Mouse (Mus musculus) megakaryocyte, embryonic 14.5 days (primary cell): Measurements from ENCODE around the gene Sec24b. TPM values are rescaled to one million over a fixed set of nuclear protein-coding genes. Genes with fewer than 3 reads are reported as not detected.

ENCODE experiments used
- H3K27me3 ChIP-seq: replicated peaks from 2 replicates; pipeline ENCODE3; 2012; ENCODE audit warnings: inconsistent platforms
- H3K36me3 ChIP-seq: replicated peaks from 2 replicates; pipeline ENCODE3; 2012; ENCODE audit warnings: low read length, inconsistent platforms, mixed read lengths
- H3K4me1 ChIP-seq: 2 replicates; pipeline ENCODE4 v1.6.1; 2012; ENCODE audit warnings: inconsistent platforms
- H3K4me3 ChIP-seq: replicated peaks from 2 replicates; pipeline ENCODE3; 2012; ENCODE audit warnings: moderate library complexity, mild to moderate bottlenecking, inconsistent platforms
- H3K9me3 ChIP-seq: 2 replicates; pipeline ENCODE4 v1.6.1; 2012; ENCODE audit warnings: inconsistent platforms
- FLI1 ChIP-seq: IDR thresholded peaks from 2 replicates; pipeline ENCODE4 v1.6.1; 2012; ENCODE audit warnings: low read length, inconsistent platforms, mixed read lengths
- GATA1 ChIP-seq: IDR thresholded peaks from 3 replicates; pipeline ENCODE4 v1.6.1; 2012; ENCODE audit warnings: mixed read lengths, low read length, inconsistent platforms, borderline replicate concordance
- polyA plus RNA-seq: library from polyadenylated mRNA; stranded (reverse); fragments of >175 nt; gene quantifications from 2 replicates; pipeline ENCODE4 v1.2.3, GENCODE M21; 2012; ENCODE audit warnings: low replicate concordance; ENCODE audit not compliant: insufficient read depth

Gene Sec24b
- polyA plus RNA-seq, 1 experiment = 52.7 TPM

DNA sequence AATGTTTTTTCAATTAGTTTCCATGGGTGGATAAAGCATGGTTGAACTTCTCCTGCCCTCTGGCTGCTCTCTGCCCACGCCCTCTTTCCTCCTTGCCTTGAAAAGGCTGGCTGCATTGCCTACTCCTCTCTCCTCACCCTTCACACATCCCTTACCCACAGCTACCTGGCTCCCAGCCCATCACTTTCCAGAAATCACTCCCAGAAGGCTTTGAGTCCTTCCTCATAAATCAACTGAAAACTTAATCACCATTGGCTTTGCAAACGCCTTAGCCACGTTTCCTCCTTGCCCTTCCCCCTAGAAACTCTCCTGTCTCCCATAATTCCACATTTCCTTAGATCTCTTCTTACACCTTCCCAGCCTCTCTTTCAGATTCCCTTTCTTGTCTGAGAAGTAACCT is 123.5 kb downstream of the Sec24b start:
- peaks cover 6% of the 10 kb centered on the region for H3K9me3 ChIP-seq
- no peak overlapping the region for H3K4me3 ChIP-seq
- H3K27me3 ChIP-seq = peaks cover 4% of the 10 kb centered on the region
- TF ChIP-seq FLI1 (no peak), GATA1 (no peak)
- H3K36me3 ChIP-seq = no peaks in the 10 kb centered on the region
- H3K4me1 ChIP-seq = no peaks in the 10 kb centered on the region

DNA sequence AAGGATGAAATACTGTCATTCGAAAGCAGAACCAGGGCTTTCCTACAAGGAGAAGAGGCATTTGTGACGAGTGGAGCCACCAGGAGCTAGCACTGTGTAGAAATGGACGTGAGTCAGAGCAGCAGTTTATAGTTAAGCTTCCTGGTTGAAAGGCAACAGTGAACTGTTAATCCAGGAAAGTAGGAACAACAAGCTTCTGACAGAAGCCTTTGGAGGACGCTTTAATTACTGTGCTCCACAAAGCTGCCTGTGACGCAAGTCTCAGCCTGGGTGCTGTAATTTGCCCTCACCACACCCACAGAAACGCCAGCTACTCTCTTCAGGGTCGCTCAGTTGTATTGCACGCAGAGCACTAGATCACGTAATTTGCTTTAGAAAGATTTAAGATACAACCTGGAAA is 124.8 kb downstream of the Sec24b start:
- Histone ChIP-seq H3K36me3 (no peaks in the 10 kb centered on the region), H3K4me1 (no peaks in the 10 kb centered on the region), H3K4me3 (no peak overlapping the region), H3K9me3 (no peaks in the 10 kb centered on the region), H3K27me3 (peaks cover 2% of the 10 kb centered on the region)
- TF ChIP-seq FLI1 = no peak
- no peak for TF ChIP-seq GATA1

Other genes starting within 250 kb of the Sec24b start
- gene Rrh, start 239.0 kb downstream of the Sec24b start, polyA plus RNA-seq = not detected in 2 replicates
- gene Gar1, start 230.2 kb downstream of the Sec24b start, polyA plus RNA-seq = 15.5 and 64.1 TPM in 2 replicates
- gene Cfi, start 225.7 kb downstream of the Sec24b start, polyA plus RNA-seq = not detected in 2 replicates
- gene Pla2g12a, start 182.9 kb downstream of the Sec24b start, polyA plus RNA-seq = 103 and 210 TPM in 2 replicates
- gene Casp6, start 160.1 kb downstream of the Sec24b start, polyA plus RNA-seq = 1.3 and 38.3 TPM in 2 replicates
- gene Mcub, start 91.3 kb downstream of the Sec24b start, polyA plus RNA-seq = 0.12 TPM in 1 of 2 replicates, not detected in the other
- 0.06 TPM in 1 of 2 replicates, not detected in the other for gene Col25a1, start 69.9 kb upstream of the Sec24b start, polyA plus RNA-seq